Mouse (Mus musculus) E14TG2a.4 (cell line): Measurements from ENCODE around the gene Gpc3.
A peak's percentile ranks its signal among the peaks of the same experiment; 100 is the strongest.

Experiments
- H3K27me3 ChIP-seq: 2 replicates; pipeline ENCODE4 v1.6.1; 2014; ENCODE audit warnings: low read length, control low read depth; ENCODE audit not compliant: insufficient read depth
- H3K36me3 ChIP-seq: 2 replicates; pipeline ENCODE4 v1.6.1; 2014; ENCODE audit warnings: low read length, control low read depth; ENCODE audit not compliant: insufficient read depth
- H3K4me1 ChIP-seq: replicated peaks from 2 replicates; pipeline ENCODE4 v1.6.1; 2014; ENCODE audit warnings: low read depth, low read length, control low read depth
- H3K4me3 ChIP-seq: replicated peaks from 2 replicates; pipeline ENCODE4 v1.5.1; 2014; ENCODE audit warnings: mild to moderate bottlenecking, low read length
- H3K9me3 ChIP-seq: 2 replicates; pipeline ENCODE4 v1.6.1; 2014; ENCODE audit warnings: low read length, control low read depth
- CTCF ChIP-seq: conservative IDR thresholded peaks from 2 replicates; pipeline ENCODE4 v1.5.1; 2014; ENCODE audit warnings: low read length
- NANOG ChIP-seq: IDR thresholded peaks from 2 replicates; pipeline ENCODE4 v1.6.1; 2014; ENCODE audit warnings: borderline replicate concordance, low read length, mixed read lengths
- POU5F1 ChIP-seq: IDR thresholded peaks from 2 replicates; pipeline ENCODE4 v1.6.1; 2014; ENCODE audit warnings: low read length, borderline replicate concordance

Gpc3 gene

DNA sequence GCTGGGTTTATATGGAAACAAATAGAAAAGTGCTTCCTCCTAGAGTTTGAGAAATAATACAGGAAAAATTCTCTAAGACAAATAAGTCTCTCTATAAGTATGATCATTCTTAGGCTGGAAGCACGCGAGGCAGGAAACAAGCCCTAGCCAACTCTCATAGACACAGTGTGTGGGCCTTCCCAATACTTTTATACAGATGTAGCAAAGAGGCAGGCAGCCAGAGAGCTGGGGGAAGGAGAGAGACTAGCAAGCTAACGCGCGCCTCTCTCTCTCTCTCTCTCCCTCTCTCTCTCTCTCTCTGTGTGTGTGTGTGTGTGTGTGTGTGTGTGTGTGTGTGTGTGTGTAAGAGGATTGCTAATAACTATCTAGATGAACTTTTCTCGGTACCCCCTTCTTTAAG lies 2.2 kb downstream of the Gpc3 start:
- Histone ChIP-seq H3K9me3 (no peaks in the 10 kb centered on the region), H3K4me3 (0 out of 2 replicates have a peak overlapping the region, but pooled peaks have one; percentile 81), H3K36me3 (no peaks in the 10 kb centered on the region), H3K27me3 (no peaks in the 10 kb centered on the region), H3K4me1 (peaks cover 17% of the 10 kb centered on the region)
- TF ChIP-seq CTCF (no peak), NANOG (no peak), POU5F1 (no peak)

GRCm38 (mm10) chrX:52603143-52603542 lies 10.6 kb downstream of the Gpc3 start:
- no peaks in the 10 kb centered on the region for H3K9me3 ChIP-seq
- no peaks in the 10 kb centered on the region for H3K4me1 ChIP-seq
- H3K27me3 ChIP-seq = no peaks in the 10 kb centered on the region
- H3K4me3 ChIP-seq = no peak overlapping the region
- TF ChIP-seq CTCF = peak; percentile 68
- TF ChIP-seq NANOG = no peak
- peaks cover 13% of the 10 kb centered on the region for H3K36me3 ChIP-seq

DNA sequence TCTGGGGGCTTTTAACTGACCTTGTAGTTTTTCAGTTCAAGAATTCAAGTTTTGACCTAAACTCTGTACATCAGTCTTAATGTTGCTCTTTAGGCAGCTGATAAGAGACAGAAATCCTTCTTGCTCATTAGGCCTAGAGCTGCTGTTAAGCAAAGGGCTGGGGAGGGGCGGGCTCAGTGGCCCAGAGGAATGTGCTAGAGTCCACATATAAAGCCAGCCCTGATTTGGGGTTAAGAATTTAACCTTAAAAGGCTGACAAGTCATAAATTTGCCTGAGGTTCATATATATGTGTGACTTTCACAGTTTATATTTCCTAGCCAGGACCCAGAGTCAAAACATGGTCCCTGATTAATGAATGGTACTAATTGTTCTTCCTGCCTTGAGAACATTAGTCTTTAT lies 14.5 kb downstream of the Gpc3 start:
- Histone ChIP-seq H3K9me3 (no peaks in the 10 kb centered on the region), H3K4me1 (no peaks in the 10 kb centered on the region), H3K4me3 (no peak overlapping the region), H3K27me3 (no peaks in the 10 kb centered on the region), H3K36me3 (peaks cover 2% of the 10 kb centered on the region)
- TF ChIP-seq CTCF = no peak
- TF ChIP-seq NANOG = no peak
- no peak for TF ChIP-seq POU5F1

GRCm38 (mm10) chrX:52587671-52588070 lies 26.1 kb downstream of the Gpc3 start:
- Histone ChIP-seq H3K27me3 (no peaks in the 10 kb centered on the region), H3K4me1 (no peaks in the 10 kb centered on the region), H3K36me3 (peaks cover under 1% of the 10 kb centered on the region; the same call in 1 of the 2 replicates), H3K4me3 (no peak overlapping the region), H3K9me3 (no peaks in the 10 kb centered on the region)
- TF ChIP-seq CTCF (peak; percentile 53), NANOG (no peak), POU5F1 (no peak)

- no peak for TF ChIP-seq POU5F1
- no peak for TF ChIP-seq CTCF
- TF ChIP-seq NANOG = no peak
- Histone ChIP-seq H3K9me3 (no peaks in the 10 kb centered on the region), H3K36me3 (no peaks in the 10 kb centered on the region), H3K4me3 (no peak overlapping the region), H3K27me3 (no peaks in the 10 kb centered on the region), H3K4me1 (no peaks in the 10 kb centered on the region)
These were observed 53.8 kb downstream of the Gpc3 start for GRCm38 (mm10) chrX:52559995-52560394.

DNA sequence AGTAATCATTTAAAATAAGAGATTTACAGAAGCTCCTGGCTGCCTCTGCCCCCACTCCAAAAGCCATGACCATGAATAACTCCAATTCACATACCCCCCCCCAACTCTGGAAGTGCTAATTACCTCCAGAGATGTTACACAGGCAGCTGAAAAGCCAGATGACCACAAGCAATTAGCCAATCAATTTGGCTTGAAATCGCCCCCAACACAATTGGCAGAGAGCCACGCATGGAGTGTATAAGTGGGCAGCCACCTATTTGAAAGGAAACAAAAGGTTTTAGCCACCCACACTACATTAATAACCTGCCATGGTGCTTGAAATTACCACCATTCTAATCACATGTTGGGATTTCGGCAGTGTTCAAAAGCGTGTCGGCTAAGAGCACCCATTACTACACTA lies 55.2 kb downstream of the Gpc3 start:
- no peaks in the 10 kb centered on the region for H3K36me3 ChIP-seq
- no peak for TF ChIP-seq POU5F1
- no peak for TF ChIP-seq CTCF
- TF ChIP-seq NANOG = no peak
- no peaks in the 10 kb centered on the region for H3K27me3 ChIP-seq
- H3K9me3 ChIP-seq = no peaks in the 10 kb centered on the region
- no peak overlapping the region for H3K4me3 ChIP-seq
- H3K4me1 ChIP-seq = no peaks in the 10 kb centered on the region

GRCm38 (mm10) chrX:52557489-52557888 lies 56.3 kb downstream of the Gpc3 start:
- TF ChIP-seq NANOG (no peak), POU5F1 (no peak), CTCF (no peak)
- Histone ChIP-seq H3K9me3 (no peaks in the 10 kb centered on the region), H3K4me1 (no peaks in the 10 kb centered on the region), H3K36me3 (no peaks in the 10 kb centered on the region), H3K4me3 (no peak overlapping the region), H3K27me3 (no peaks in the 10 kb centered on the region)

DNA sequence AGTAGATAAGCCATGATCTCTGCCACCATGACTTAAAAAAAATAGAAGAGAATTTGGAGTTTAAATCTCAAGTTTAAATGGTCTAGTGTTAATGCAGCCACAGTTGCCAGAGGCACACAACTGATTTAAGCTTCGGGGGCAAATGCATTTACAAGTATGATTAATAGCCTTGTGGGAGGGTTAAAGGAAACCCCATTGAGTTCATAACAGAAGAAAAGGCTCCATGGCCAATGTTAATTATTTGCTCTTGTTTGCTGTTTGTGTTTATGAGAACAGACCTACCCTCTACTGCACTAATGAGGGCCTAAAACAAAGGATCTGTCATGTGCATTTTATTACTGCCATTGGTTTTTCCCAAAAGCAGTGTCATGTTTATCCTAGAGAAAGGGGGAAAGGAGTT lies 62.5 kb downstream of the Gpc3 start:
- TF ChIP-seq NANOG = no peak
- H3K27me3 ChIP-seq = no peaks in the 10 kb centered on the region

GRCm38 (mm10) chrX:52544623-52545022 lies 69.1 kb downstream of the Gpc3 start:
- TF ChIP-seq POU5F1 (no peak), CTCF (no peak), NANOG (no peak)
- Histone ChIP-seq H3K4me1 (no peaks in the 10 kb centered on the region), H3K4me3 (no peak overlapping the region), H3K36me3 (no peaks in the 10 kb centered on the region), H3K27me3 (no peaks in the 10 kb centered on the region), H3K9me3 (no peaks in the 10 kb centered on the region)

More for the DNA sequence above, 62.5 kb downstream of the Gpc3 start:
- H3K4me1 ChIP-seq = no peaks in the 10 kb centered on the region
- no peak overlapping the region for H3K4me3 ChIP-seq
- no peaks in the 10 kb centered on the region for H3K9me3 ChIP-seq
- H3K36me3 ChIP-seq = no peaks in the 10 kb centered on the region
